Mouse (Mus musculus) kidney, embryonic 16.5 days (tissue): ENCODE data around the gene Tiparp. TPM values are rescaled to one million over a fixed set of nuclear protein-coding genes. Genes with fewer than 3 reads are reported as not detected.

Source experiments
- ATAC-seq: fragments of 200-750 bp; cut with Nextera tagmentation; 2 replicates; pipeline ENCODE4 v1.8.0; 2017; ENCODE audit warnings: moderate TSS enrichment; ENCODE audit not compliant: low FRiP score, low TSS enrichment
- H3K27ac ChIP-seq: fragments of 300-500 bp; sonication (generic); 2 replicates; pipeline ENCODE4 v1.5.1; 2014; ENCODE audit warnings: low read length
- H3K27me3 ChIP-seq: fragments of 300-500 bp; sonication (generic); 2 replicates; pipeline ENCODE4 v1.6.1; 2014; ENCODE audit warnings: low read length, control low read depth, mixed read lengths; ENCODE audit not compliant: insufficient read depth
- H3K36me3 ChIP-seq: fragments of 300-500 bp; sonication (generic); 2 replicates; pipeline ENCODE4 v1.6.1; 2014; ENCODE audit warnings: low read length, control low read depth, mixed read lengths; ENCODE audit not compliant: insufficient read depth
- H3K4me1 ChIP-seq: fragments of 300-500 bp; sonication (generic); 2 replicates; pipeline ENCODE4 v1.6.1; 2014; ENCODE audit warnings: low read length, control low read depth, mixed read lengths; ENCODE audit not compliant: insufficient read depth
- H3K4me2 ChIP-seq: fragments of 300-500 bp; sonication (generic); replicated peaks from 2 replicates; pipeline ENCODE4 v1.6.1; 2014; ENCODE audit warnings: low read depth, low read length
- H3K4me3 ChIP-seq: fragments of 300-500 bp; sonication (generic); 2 replicates; pipeline ENCODE4 v1.5.1; 2014; ENCODE audit warnings: mild to moderate bottlenecking, low read length
- H3K9ac ChIP-seq: fragments of 300-500 bp; sonication (generic); replicated peaks from 2 replicates; pipeline ENCODE4 v1.6.1; 2014; ENCODE audit warnings: low read length
- H3K9me3 ChIP-seq: fragments of 300-500 bp; sonication (generic); 2 replicates; pipeline ENCODE4 v1.6.1; 2016; ENCODE audit warnings: low read length, control low read depth
- WGBS: fragments of 180-500 bp; shearing (Covaris S2); extraction: QIAGEN DNeasy Blood & Tissue Kit; methylation state at CpG from one replicate; pipeline ENCODE4 v1.1.7; 2014; 5-methylcytosine and 5-hydroxymethylcytosine counted together
- polyA plus RNA-seq: library from polyadenylated mRNA; unstranded; fragments of >200 nt; fragmentation: Nextera tagmentation; extraction: Ambion mirVana; gene quantifications from 2 replicates; pipeline ENCODE4 v1.2.1, GENCODE M21; 2015

Gene Tiparp
- polyA plus RNA-seq, 1 experiment from 2014 or later: 27.4 TPM

DNA sequence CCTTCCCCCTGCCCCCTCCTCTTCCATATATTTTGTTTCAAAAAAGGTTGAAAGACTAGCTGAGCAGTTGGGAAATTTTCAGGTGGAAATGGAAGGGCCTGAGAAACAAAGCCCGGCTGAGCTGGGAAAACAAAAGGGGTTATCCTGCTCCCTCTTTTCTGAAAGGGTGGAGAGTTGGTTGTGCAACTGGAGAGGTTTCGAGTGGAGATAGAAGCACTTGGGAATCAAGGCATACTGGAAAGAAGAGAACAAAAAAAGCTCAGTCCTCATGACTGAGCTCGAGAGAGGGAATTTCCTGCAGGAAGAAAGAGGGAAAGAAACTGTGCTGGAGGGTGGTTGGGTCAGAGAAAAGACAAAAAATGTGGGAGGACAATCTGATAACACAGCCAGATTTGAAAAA lies 45.3 kb downstream of the Tiparp start:
- H3K4me1 ChIP-seq: no peaks in the 10 kb centered on the region
- WGBS: 58% methylated on average over 3 of the region's 3 CpGs
- H3K27ac ChIP-seq: no peak overlapping the region
- no peaks in the 10 kb centered on the region for H3K9me3 ChIP-seq
- ATAC-seq: no peak
- H3K4me2 ChIP-seq: no peak overlapping the region
- no peaks in the 10 kb centered on the region for H3K36me3 ChIP-seq
- H3K4me3 ChIP-seq: no peak overlapping the region
- H3K27me3 ChIP-seq: no peaks in the 10 kb centered on the region
- H3K9ac ChIP-seq: no peak overlapping the region

DNA sequence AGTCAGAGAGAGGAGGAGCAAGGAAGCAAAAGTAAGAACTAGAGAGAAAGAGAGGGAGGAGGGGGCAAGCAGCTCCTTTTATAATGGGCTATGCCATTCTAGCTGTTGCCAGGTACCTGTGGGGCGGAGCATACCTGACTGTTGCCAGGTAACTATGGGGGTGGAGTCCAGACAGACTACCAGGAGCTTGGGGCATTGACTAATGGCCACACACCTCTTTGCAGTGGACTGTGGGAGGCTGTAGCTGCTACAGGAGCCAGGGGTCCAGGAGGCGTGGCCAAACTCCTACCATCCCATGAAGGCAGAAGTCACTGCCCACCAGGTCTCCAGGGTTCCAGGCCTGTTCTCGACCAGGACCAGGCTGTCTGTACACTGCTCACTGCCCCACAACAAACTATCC lies 49.4 kb downstream of the Tiparp start:
- no peak overlapping the region for H3K9ac ChIP-seq
- WGBS: 91% methylated on average over 3 of the region's 3 CpGs
- no peaks in the 10 kb centered on the region for H3K9me3 ChIP-seq
- no peaks in the 10 kb centered on the region for H3K36me3 ChIP-seq
- no peak overlapping the region for H3K27ac ChIP-seq
- no peak overlapping the region for H3K4me3 ChIP-seq
- no peaks in the 10 kb centered on the region for H3K4me1 ChIP-seq
- H3K27me3 ChIP-seq: no peaks in the 10 kb centered on the region
- ATAC-seq: peak; percentile 39; the same call in 1 of the 2 replicates
- no peak overlapping the region for H3K4me2 ChIP-seq

DNA sequence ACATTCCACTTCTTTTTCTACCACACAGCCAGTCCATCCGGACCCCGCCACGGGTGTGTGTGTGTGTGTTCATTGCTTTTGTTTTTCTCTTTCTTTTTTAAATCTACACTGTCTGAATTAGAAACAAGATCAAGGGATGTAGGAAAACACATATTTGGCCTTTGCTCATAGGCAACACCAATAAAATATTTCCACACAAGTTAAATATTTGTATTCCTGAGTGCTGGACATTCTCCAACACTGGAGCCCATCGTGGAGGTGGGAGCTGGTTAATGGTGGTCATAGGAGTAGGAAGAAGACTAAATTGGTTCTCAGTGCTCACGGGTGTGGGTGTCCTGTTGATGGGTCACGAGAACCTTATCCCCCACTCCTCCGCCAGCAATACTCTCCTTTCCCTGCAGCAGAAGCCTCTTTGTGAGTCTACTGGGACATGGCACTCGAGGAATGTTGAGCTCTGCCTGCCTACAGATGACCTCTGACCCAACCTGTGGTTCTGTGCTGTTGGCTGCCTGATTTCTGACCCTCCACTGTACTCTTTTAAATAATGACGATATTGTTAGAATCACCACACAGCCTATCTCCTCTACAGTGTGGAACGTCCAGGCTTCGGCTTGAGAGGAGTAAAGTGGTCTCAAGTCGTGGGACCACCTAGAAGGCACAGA lies 51.2 kb downstream of the Tiparp start:
- H3K4me3 ChIP-seq: no peak overlapping the region
- H3K4me1 ChIP-seq: no peaks in the 10 kb centered on the region
- H3K9me3 ChIP-seq: no peaks in the 10 kb centered on the region
- H3K4me2 ChIP-seq: no peak overlapping the region
- no peaks in the 10 kb centered on the region for H3K36me3 ChIP-seq
- no peak overlapping the region for H3K9ac ChIP-seq
- H3K27ac ChIP-seq: no peak overlapping the region
- ATAC-seq: no peak
- 62% methylated on average over 12 of the region's 12 CpGs for WGBS
- H3K27me3 ChIP-seq: no peaks in the 10 kb centered on the region

DNA sequence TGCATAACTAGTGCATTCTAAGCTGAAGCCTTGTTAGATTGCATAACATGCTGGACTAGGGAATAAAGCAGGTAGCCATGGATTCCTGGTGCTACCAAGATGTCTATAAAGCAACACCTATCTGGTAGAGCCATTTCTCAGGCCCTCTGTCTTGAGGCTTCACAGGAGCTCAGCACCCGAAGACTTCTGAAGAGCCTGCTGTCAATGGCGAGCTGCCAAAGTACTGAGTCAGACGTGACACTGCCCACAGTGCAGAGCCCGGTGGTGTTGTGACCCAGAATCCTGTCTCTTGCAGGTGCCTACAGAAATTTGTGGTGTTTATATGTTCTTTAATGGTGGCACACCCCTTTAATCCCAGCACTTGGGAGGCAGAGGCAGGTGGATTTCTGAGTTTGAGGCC lies 53.4 kb downstream of the Tiparp start:
- WGBS: 75% methylated on average over 4 of the region's 4 CpGs

DNA sequence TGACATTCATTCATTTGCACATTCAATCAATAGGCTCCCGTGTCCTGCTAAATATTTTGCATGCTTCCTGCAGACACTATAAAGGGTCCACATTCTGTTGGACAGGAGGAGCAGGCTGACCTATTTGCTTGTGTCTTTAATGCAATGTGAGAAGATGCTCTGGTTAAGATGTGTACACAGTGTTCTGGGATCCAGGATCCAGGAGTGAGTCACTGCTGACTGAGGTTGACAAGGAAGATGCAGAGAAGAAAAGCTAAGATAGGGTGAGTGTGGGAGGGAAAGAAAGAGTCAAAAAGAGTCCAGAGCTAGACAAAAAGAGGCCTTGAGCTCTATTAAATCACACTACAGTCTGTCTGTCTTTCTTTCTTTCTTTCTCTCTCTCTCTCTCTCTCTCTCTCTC lies 56.1 kb downstream of the Tiparp start:
- WGBS: 85% methylated on average over 1 of the region's 1 CpGs
- H3K4me1 ChIP-seq: peaks cover 15% of the 10 kb centered on the region; the same call in 1 of the 2 replicates
- H3K27ac ChIP-seq: no peak overlapping the region
- no peak overlapping the region for H3K4me2 ChIP-seq
- H3K9me3 ChIP-seq: no peaks in the 10 kb centered on the region
- H3K36me3 ChIP-seq: no peaks in the 10 kb centered on the region
- no peak overlapping the region for H3K4me3 ChIP-seq
- no peak for ATAC-seq
- H3K27me3 ChIP-seq: no peaks in the 10 kb centered on the region
- H3K9ac ChIP-seq: no peak overlapping the region

More for the DNA sequence above, 53.4 kb downstream of the Tiparp start:
- H3K4me1 ChIP-seq: 0 out of 2 replicates have a peak, but pooled peaks cover 6% of the 10 kb centered on the region
- no peak overlapping the region for H3K9ac ChIP-seq
- H3K27ac ChIP-seq: no peak overlapping the region
- no peak for ATAC-seq
- no peak overlapping the region for H3K4me3 ChIP-seq
- no peaks in the 10 kb centered on the region for H3K9me3 ChIP-seq
- no peaks in the 10 kb centered on the region for H3K36me3 ChIP-seq
- no peaks in the 10 kb centered on the region for H3K27me3 ChIP-seq
- H3K4me2 ChIP-seq: no peak overlapping the region

DNA sequence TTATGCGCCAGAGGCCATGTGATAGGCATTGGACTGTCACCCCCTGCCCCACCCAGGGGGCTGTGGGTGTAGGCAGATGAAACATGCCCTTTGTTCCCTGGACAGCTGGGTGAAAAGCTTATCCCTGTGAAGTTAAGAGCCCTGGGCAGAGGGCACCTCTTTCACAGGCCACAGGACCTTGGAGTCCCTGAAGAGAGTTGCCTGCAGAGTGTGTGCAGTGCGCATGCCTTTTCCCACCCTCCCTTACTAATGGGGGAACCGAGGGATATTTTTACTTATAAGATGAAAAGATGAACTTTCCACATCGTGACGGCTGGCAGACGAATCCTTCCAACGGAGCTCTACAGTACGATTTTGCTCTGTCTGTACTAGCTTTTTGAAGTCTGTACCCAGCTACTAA lies 57.1 kb downstream of the Tiparp start:
- Histone ChIP-seq H3K36me3 (no peaks in the 10 kb centered on the region), H3K4me3 (no peak overlapping the region), H3K27me3 (no peaks in the 10 kb centered on the region), H3K9ac (no peak overlapping the region), H3K4me1 (peaks cover 15% of the 10 kb centered on the region; the same call in 1 of the 2 replicates), H3K27ac (no peak overlapping the region), H3K9me3 (no peaks in the 10 kb centered on the region), H3K4me2 (no peak overlapping the region)
- ATAC-seq: no peak
- 83% methylated on average over 8 of the region's 8 CpGs for WGBS

DNA sequence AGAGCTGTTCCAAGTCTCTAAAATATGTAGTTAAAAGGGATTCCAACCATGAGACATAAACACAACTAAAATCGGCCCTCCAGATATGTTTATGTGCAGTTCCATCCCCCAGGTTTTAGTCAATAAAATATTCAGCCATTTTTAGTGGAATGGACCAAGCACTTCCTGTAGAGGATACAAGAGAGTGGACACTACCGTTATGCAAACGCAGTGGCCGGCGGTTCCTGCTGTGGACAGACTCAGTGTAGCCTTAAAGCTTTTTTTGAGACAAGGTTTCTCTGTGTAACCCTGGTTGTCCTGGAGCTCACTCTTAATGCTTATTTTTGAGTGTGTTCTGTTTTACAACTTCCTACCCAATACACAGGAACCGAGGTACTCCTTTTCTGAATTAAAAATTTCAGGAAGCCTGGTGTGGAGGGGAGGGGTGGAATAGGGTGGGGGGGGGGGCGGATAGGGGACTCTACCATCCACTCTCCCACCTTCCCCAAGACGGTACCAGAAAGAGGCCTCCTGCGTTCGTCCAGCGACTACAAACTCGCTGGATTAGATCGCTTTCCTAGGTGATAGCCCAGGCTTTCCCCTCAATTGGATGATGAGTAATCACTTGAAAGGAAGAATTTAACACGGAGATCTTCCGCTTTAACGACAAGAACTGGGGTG lies 57.7 kb downstream of the Tiparp start:
- peak; percentile 46; the same call in 1 of the 2 replicates for ATAC-seq
- no peaks in the 10 kb centered on the region for H3K27me3 ChIP-seq
- no peak overlapping the region for H3K27ac ChIP-seq
- H3K9me3 ChIP-seq: no peaks in the 10 kb centered on the region
- H3K4me3 ChIP-seq: peak overlapping the region; percentile 37
- no peaks in the 10 kb centered on the region for H3K36me3 ChIP-seq
- H3K4me1 ChIP-seq: peaks cover 15% of the 10 kb centered on the region; the same call in 1 of the 2 replicates
- 31% methylated on average over 16 of the region's 16 CpGs for WGBS
- peak overlapping the region; percentile 62 for H3K4me2 ChIP-seq
- peak overlapping the region; percentile 53 for H3K9ac ChIP-seq

DNA sequence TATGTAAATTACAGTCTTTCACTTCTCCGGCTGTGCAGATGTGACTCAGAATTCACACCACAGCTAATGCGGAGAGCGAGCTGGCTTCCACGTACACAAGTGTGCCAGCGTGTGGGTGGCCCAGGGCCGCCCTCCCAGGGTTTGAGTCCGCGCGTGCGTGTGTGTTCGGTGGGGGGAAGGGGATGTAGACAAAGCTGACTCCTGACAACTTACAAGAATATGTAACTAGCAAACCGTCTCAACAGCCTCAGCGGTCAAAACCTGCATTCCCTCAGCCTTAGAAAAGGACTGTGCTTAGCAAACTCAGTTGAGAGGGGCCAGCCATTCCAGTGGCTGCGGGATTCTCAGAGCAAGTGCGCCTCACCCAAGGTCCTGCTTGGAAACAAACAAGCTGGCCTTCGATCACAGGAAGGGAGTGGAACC lies 58.3 kb downstream of the Tiparp start:
- no peak overlapping the region for H3K27ac ChIP-seq
- H3K9me3 ChIP-seq: no peaks in the 10 kb centered on the region
- peak; percentile 80 for ATAC-seq
- H3K9ac ChIP-seq: peak overlapping the region; percentile 53
- 6% methylated on average over 16 of the region's 16 CpGs for WGBS
- H3K4me2 ChIP-seq: peak overlapping the region; percentile 62
- H3K27me3 ChIP-seq: no peaks in the 10 kb centered on the region
- H3K36me3 ChIP-seq: no peaks in the 10 kb centered on the region
- H3K4me3 ChIP-seq: peak overlapping the region; percentile 37
- peaks cover 15% of the 10 kb centered on the region; the same call in 1 of the 2 replicates for H3K4me1 ChIP-seq

DNA sequence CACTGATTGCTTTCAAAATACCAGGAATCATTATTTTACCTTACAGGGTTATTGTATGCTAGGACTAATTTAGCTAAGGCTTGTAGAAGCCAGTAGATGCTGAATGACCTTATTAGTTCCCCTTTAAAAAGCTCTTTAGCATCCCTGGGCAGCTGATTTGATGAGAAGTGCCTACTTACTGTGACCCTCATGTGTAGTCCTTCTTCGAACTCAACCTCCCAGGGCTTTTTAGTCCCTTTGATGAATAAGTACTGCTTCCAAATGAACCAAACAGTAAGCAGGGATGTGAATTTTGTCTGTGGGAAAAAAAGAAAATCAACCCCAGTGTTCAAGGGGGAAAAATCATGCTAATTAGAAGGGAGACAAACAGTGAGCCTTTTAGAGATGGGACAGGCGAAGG lies 58.8 kb downstream of the Tiparp start:
- ATAC-seq: peak; percentile 24; the same call in 1 of the 2 replicates
- peak overlapping the region; percentile 37 for H3K4me3 ChIP-seq
- H3K4me2 ChIP-seq: peak overlapping the region; percentile 62
- WGBS: 78% methylated on average over 2 of the region's 2 CpGs
- H3K9ac ChIP-seq: no peak overlapping the region
- no peaks in the 10 kb centered on the region for H3K36me3 ChIP-seq
- H3K9me3 ChIP-seq: no peaks in the 10 kb centered on the region
- peaks cover 15% of the 10 kb centered on the region; the same call in 1 of the 2 replicates for H3K4me1 ChIP-seq
- H3K27ac ChIP-seq: no peak overlapping the region
- no peaks in the 10 kb centered on the region for H3K27me3 ChIP-seq

DNA sequence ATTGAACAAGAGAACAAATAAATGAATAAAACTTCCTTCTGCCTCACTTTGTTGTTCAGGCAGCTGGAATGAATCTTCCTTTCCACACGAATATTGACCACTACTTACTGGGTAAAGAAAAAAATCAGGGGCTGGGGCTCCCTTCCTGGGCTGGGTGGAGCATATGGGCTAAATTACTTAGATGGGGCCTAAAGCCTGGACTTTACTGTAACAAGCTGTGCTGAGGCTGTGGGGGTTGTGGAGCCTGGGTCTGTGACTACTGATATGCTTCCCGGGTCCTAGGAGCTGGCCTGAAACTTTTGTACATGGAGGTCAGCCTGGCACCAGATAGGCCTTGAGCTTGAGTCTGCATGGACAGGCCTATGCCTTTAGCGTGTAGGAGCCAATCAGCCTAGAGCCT lies 60.2 kb downstream of the Tiparp start:
- Histone ChIP-seq H3K9me3 (no peaks in the 10 kb centered on the region), H3K27me3 (no peaks in the 10 kb centered on the region), H3K4me2 (no peak overlapping the region), H3K4me3 (no peak overlapping the region), H3K27ac (no peak overlapping the region), H3K9ac (no peak overlapping the region), H3K36me3 (no peaks in the 10 kb centered on the region), H3K4me1 (peaks cover 15% of the 10 kb centered on the region; the same call in 1 of the 2 replicates)
- no peak for ATAC-seq
- WGBS: 65% methylated on average over 3 of the region's 3 CpGs
